Mouse (Mus musculus) ES-Bruce4 (cell line): Measurements from ENCODE around the gene Plekhm3. TPM values are rescaled to one million over a fixed set of nuclear protein-coding genes. Genes with fewer than 3 reads are reported as not detected.

ENCODE experiments used
- H3K27ac ChIP-seq: 2 replicates; pipeline ENCODE4 v1.5.1; 2012; ENCODE audit warnings: low read length, inconsistent platforms; ENCODE audit not compliant: insufficient read depth
- H3K27me3 ChIP-seq: 2 replicates; pipeline ENCODE4 v1.6.1; 2012; ENCODE audit warnings: mild to moderate bottlenecking, low read length, inconsistent platforms; ENCODE audit not compliant: control insufficient read depth, poor library complexity, insufficient read depth, severe bottlenecking
- H3K36me3 ChIP-seq: 2 replicates; pipeline ENCODE4 v1.6.1; 2012; ENCODE audit warnings: inconsistent platforms, mild to moderate bottlenecking, low read length, moderate library complexity; ENCODE audit not compliant: control insufficient read depth, poor library complexity, insufficient read depth, severe bottlenecking
- H3K4me1 ChIP-seq: one replicate; pipeline ENCODE4 v1.8.1; 2011; ENCODE audit warnings: low read length; ENCODE audit not compliant: control insufficient read depth, insufficient read depth
- H3K4me3 ChIP-seq: 2 replicates; pipeline ENCODE4 v1.5.1; 2011; ENCODE audit warnings: low read depth, mild to moderate bottlenecking, low read length
- H3K9ac ChIP-seq: 2 replicates; pipeline ENCODE4 v1.6.1; 2012; ENCODE audit warnings: low read depth, mild to moderate bottlenecking, inconsistent platforms; ENCODE audit not compliant: poor library complexity, severe bottlenecking
- H3K9me3 ChIP-seq: replicated peaks from 2 replicates; pipeline ENCODE4 v1.6.1; 2012; ENCODE audit warnings: mild to moderate bottlenecking, low read length, inconsistent platforms; ENCODE audit not compliant: control insufficient read depth, poor library complexity, insufficient read depth, severe bottlenecking
- CTCF ChIP-seq: IDR thresholded peaks from one replicate; pipeline ENCODE4 v1.8.1; 2011; ENCODE audit warnings: low read depth, low read length
- EP300 ChIP-seq: IDR thresholded peaks from 2 replicates; pipeline ENCODE4 v1.6.1; 2011; ENCODE audit warnings: low read depth, low read length; ENCODE audit not compliant: insufficient read depth
- POLR2A ChIP-seq: IDR thresholded peaks from one replicate; pipeline ENCODE4 v1.8.1; 2011; ENCODE audit warnings: low read length; ENCODE audit not compliant: insufficient read depth
- polyA plus RNA-seq: library from polyadenylated mRNA; stranded (reverse); fragments of >200 nt; gene quantifications from 2 replicates; pipeline ENCODE4 v1.2.4, GENCODE M21; 2011; ENCODE audit warnings: low read depth; ENCODE audit not compliant: missing spikeins, insufficient read depth, insufficient read length

The Plekhm3 gene
- polyA plus RNA-seq, 1 experiment: 9.5 TPM

DNA sequence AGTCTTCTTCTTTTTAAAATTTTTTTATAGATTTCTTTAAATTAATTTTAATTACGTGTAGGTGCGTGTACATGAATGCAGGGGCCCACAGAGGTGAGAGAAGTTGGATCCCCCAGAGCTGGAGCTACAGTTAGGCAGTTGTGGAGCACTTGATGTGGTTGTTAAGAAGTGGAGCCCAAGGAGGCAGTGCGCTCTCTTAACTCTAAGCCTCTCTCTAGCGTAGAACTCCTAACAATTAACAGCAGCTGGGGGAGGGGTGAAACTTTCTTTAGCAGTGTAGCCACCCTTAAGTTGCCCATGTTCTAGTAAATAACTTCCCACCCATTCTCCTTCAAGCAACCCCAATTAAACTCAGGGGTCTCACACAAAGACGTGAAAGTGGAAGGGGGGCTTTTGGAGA is 84.7 kb downstream of the Plekhm3 start:
- Histone ChIP-seq H3K4me3 (no peak overlapping the region), H3K27ac (no peak overlapping the region), H3K9me3 (no peaks in the 10 kb centered on the region), H3K4me1 (no peaks in the 10 kb centered on the region), H3K27me3 (no peaks in the 10 kb centered on the region), H3K36me3 (no peaks in the 10 kb centered on the region), H3K9ac (no peak overlapping the region)
- TF ChIP-seq CTCF (no peak), EP300 (no peak), POLR2A (no peak)

DNA sequence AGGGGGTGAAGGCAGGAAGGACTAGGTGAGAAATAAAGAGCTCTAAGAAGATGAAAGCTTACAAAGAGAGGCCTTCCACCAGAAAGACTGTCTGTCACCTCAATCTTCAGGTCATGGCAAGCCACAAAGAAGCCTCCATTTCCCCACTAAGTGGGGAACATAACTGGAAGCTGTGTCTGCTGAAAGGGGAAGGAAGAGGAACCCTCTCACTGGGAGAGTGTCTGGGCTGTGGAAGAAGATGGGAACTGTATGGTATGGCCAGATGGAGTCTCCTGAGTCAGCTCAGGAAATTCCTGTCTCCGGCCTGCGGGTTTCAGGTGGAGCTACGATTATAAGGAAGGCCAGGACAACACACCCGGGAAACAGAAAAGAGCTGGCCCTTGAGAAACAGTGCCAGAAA is 88.9 kb downstream of the Plekhm3 start:
- Histone ChIP-seq H3K9ac (no peak overlapping the region), H3K9me3 (no peaks in the 10 kb centered on the region), H3K36me3 (no peaks in the 10 kb centered on the region), H3K4me3 (no peak overlapping the region), H3K27me3 (no peaks in the 10 kb centered on the region), H3K4me1 (no peaks in the 10 kb centered on the region), H3K27ac (no peak overlapping the region)
- TF ChIP-seq EP300 (no peak), CTCF (no peak), POLR2A (no peak)

DNA sequence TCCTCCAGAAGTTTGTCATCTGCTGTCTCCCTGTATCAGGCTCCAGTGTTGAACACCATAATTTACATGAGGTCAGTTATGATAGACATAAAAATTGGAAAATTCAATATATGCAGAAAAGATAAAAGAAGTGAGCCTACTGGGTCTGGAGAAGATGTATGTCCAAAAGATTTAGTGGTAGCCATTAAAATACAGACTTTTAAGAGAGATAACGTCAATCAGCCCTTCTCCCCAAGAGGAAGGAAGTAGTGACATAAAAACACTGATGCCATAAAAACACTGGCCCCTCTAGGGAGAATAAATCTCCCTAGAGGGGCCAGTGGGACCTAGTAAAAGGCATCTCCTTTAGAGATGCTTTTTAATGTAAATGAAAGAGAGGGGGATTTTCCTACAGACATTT is 90.5 kb downstream of the Plekhm3 start:
- H3K9me3 ChIP-seq: no peaks in the 10 kb centered on the region
- H3K9ac ChIP-seq: no peak overlapping the region
- TF ChIP-seq CTCF (no peak), EP300 (no peak), POLR2A (no peak)
- H3K4me1 ChIP-seq: no peaks in the 10 kb centered on the region
- H3K4me3 ChIP-seq: no peak overlapping the region
- H3K27me3 ChIP-seq: no peaks in the 10 kb centered on the region
- H3K36me3 ChIP-seq: no peaks in the 10 kb centered on the region
- no peak overlapping the region for H3K27ac ChIP-seq

DNA sequence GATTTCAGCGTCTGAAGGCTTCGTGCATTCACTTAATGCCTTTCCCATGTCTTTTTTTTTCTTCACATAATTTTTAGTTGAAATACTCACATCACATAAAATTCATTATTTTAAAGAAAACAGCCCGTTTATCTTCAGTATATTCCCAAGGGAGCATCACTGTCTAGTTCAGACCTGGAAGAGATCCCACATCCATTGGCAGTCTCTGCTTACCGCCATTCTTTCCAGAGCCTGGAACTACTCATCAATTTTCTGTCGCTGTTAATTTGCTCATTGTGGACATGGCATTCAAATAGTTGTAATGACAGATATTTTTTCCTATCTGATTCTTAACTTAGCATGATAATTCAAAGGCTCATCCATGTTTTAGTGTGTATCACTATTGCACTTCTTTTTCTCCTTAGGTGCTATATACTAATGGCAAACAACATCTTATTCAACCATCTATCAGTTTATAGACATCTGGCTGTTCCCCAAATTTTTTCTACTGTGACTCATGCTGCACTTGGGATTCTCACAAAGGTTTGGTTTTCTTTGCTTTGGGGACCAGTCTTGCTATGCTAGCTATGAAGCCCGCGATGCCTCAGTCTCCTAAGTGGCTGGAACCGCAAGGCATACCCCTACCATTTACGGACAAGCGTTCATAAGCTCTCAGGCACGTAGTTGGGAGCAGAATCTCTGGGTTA is 96.2 kb downstream of the Plekhm3 start:
- Histone ChIP-seq H3K4me1 (no peaks in the 10 kb centered on the region), H3K27ac (no peak overlapping the region), H3K27me3 (no peaks in the 10 kb centered on the region), H3K4me3 (no peak overlapping the region), H3K9me3 (no peaks in the 10 kb centered on the region), H3K36me3 (no peaks in the 10 kb centered on the region), H3K9ac (no peak overlapping the region)
- no peak for TF ChIP-seq CTCF
- no peak for TF ChIP-seq POLR2A
- no peak for TF ChIP-seq EP300

DNA sequence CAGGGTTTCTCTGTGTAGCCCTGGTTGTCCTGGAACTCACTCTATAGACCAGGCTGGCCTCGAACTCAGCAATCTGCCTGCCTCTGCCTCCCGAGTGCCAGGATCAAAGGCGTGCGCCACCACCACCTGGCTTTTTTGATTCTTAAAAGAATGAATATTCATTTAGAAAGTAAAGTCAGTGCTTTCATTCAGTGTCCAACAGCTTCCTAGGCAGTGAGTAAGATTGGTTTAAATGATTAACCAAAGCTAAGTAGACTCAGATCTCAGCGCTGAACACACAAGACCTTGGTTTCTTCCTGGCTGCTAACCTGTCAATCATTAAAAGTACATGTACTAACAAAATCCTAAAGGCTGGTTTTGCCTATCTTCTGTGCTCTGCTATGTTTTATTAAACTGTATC is 96.8 kb downstream of the Plekhm3 start:
- Histone ChIP-seq H3K36me3 (no peaks in the 10 kb centered on the region), H3K4me1 (no peaks in the 10 kb centered on the region), H3K9ac (no peak overlapping the region), H3K4me3 (no peak overlapping the region), H3K9me3 (no peaks in the 10 kb centered on the region), H3K27ac (no peak overlapping the region), H3K27me3 (no peaks in the 10 kb centered on the region)
- no peak for TF ChIP-seq POLR2A
- no peak for TF ChIP-seq CTCF
- TF ChIP-seq EP300: no peak

DNA sequence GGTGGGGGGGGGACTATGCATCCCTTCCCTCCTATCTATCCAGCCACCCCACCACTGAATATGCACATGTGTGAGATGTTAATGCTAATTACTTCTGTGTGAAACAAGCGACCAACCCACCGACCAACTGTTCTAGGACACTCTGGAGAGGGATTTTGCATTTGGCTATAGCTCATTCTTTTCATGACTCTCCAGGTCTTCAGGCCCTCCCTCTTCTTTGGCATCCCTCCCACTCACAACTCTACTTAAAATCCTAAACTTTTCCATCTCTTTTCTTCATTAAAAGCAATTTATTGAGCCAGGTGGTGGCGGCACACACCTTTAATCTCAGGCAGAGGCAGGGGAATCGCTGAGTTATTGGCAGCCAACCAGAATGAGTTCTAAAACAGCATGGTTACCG is 101.8 kb downstream of the Plekhm3 start:
- Histone ChIP-seq H3K4me1 (no peaks in the 10 kb centered on the region), H3K36me3 (no peaks in the 10 kb centered on the region), H3K27me3 (no peaks in the 10 kb centered on the region), H3K27ac (no peak overlapping the region), H3K4me3 (no peak overlapping the region), H3K9ac (no peak overlapping the region), H3K9me3 (no peaks in the 10 kb centered on the region)
- TF ChIP-seq EP300: no peak
- no peak for TF ChIP-seq POLR2A
- TF ChIP-seq CTCF: no peak
